Mouse (Mus musculus): ENCODE data around the gene Dnajb12.

Dnajb12 gene

GRCm38 (mm10) chr10:59915196-59915962, 36.0 kb downstream of the Dnajb12 start:
- in situ Hi-C loops (cut with MboI, MseI), result no loop called here

DNA sequence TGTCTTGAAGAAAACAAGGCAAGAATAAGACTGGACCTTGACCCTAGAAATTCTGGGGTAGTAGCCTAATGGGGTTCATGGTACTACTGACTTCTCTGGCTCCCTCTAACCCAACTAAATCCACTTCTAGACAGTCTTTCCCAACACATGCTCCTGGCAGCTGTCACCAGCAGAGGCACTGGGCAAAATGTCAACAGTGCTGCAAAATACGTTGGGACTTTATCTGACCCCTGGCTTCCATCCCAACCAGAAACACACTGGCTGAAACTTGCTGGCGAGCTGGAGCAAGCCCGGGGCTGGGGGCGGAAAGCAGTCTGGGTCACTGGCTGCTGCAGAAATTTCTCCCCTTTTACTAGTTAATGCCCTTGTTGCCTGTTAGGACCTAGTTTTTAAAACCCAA, 36.8 kb downstream of the Dnajb12 start:
- in situ Hi-C loops (cut with MboI, MseI), result no loop called here

DNA sequence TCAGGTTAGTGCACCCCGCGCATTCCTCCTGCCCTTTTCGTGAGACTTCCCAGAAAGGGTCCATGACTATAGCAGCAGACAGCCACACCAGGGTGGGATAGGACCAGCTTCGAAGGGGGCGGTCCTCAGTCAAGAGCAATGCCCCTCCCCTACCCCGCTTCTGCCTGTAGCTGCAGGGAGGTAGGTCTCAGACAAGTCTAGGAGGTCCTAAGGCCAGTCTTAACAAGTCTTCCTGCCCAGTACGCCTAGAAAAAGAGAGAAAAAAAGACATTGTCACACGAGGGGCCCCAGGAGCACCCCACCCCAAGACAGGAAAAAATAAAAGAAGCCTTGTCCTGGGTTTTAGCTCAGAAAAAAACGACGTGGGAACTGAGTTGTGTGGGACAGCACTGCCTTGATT, 37.3 kb downstream of the Dnajb12 start:
- in situ Hi-C loops (cut with MboI, MseI), result no loop called here

- in situ Hi-C loops (cut with MboI, MseI), result no loop called here
These were observed 38.8 kb downstream of the Dnajb12 start for GRCm38 (mm10) chr10:59918111-59918510.

DNA sequence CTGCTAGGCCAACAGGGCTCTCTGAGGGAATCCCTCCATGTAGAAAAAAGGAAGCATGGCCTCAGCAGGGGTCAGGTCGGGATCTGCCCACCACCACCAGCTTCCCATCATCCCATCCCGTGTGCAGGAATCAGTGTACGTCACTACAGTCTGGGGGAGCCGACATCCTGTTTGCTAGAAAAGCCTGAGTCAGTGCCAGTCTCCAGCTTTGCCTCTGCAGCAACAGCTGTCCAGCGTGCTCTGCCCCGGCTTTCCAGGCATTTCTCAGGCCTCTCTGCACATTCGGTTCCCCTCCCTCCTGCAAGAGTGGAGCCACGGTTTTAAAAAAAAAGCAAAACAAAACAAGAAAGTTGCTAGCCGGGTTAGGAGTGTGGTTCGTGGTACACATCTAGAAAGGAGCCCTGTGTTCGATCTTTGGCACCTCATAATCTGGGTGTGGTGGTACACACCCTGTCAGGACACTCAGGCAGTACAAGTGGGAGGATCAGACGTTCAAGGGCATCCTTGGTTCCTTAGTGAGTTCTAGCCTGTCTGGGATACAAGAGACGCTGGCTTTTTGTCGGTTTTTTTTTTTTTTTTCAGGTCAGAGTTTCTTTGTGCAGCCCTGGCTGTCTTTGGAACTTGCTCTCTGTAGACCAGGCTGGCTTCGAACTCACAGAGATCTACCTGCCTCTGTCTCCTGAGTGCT, 40.3 kb downstream of the Dnajb12 start:
- in situ Hi-C loops (cut with MboI, MseI), result no loop called here

DNA sequence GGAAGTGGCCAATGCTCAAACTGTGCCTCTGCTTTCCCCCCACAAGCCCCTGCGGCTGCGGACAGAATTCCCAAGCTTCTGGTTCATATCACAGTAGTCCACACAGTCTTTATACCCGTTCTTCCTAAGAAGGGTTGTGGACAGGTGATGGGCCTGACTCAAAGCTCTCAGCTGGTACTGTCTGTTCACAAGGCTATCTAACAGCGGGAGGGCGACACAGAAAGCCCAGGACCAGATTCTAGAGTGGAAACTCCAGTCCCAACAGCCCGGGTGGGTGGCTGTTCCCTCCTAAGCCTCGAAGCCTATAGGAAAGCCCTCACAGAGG, 41.1 kb downstream of the Dnajb12 start:
- in situ Hi-C loops (cut with MboI, MseI), result no loop called here

- in situ Hi-C loops (cut with MboI, MseI), result no loop called here
These were observed 41.7 kb downstream of the Dnajb12 start for GRCm38 (mm10) chr10:59920810-59921681.

- in situ Hi-C loops (cut with MboI, MseI), result no loop called here
These were observed 44.1 kb downstream of the Dnajb12 start for GRCm38 (mm10) chr10:59923493-59923892.

GRCm38 (mm10) chr10:59924305-59924704, 44.9 kb downstream of the Dnajb12 start:
- in situ Hi-C loops (cut with MboI, MseI), result no loop called here

DNA sequence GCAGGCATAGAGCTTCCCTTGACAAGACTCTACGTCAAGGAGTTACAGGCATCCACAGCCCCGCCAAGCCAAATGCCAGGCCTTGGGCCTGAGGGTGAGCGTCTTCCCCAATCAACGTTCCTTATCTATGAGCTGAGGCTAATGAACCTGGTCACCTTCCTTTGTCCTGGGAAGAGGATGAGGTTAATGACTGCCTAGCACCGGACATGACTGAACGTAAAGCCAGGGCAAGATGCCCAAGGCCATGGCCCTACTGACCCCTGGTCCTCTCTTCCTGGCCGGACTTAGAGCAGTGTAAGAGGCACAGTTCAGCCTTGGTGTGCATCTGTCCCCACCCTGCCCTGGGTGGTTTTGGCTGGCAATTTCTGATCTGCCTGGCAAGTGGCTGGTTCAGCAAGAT, 49.8 kb downstream of the Dnajb12 start:
- in situ Hi-C loops (cut with MboI, MseI), result no loop called here

GRCm38 (mm10) chr10:59930996-59931395, 51.6 kb downstream of the Dnajb12 start:
- in situ Hi-C loops (cut with MboI, MseI), result no loop called here

GRCm38 (mm10) chr10:59932521-59932920, 53.2 kb downstream of the Dnajb12 start:
- in situ Hi-C loops (cut with MboI, MseI), result no loop called here

DNA sequence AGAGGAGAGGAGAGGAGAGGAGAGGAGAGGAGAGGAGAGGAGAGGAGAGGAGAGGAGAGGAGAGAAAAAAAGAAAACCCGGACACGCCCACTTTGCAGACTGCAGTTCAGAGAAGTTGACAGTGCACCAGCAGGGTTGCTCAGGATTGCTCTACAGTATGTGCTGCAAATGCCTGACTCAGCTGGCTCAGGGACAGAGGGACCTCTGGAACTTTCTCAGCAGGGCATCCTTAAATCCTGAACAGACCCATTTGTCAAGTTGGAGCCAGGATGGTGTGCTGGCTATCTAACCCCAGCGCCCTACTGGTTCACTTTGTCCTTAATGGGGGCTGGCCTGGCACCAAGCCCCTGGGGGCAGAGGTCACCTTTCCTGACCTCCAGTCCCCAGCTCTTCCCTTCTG, 54.7 kb downstream of the Dnajb12 start:
- in situ Hi-C loops (cut with MboI, MseI), result no loop called here

DNA sequence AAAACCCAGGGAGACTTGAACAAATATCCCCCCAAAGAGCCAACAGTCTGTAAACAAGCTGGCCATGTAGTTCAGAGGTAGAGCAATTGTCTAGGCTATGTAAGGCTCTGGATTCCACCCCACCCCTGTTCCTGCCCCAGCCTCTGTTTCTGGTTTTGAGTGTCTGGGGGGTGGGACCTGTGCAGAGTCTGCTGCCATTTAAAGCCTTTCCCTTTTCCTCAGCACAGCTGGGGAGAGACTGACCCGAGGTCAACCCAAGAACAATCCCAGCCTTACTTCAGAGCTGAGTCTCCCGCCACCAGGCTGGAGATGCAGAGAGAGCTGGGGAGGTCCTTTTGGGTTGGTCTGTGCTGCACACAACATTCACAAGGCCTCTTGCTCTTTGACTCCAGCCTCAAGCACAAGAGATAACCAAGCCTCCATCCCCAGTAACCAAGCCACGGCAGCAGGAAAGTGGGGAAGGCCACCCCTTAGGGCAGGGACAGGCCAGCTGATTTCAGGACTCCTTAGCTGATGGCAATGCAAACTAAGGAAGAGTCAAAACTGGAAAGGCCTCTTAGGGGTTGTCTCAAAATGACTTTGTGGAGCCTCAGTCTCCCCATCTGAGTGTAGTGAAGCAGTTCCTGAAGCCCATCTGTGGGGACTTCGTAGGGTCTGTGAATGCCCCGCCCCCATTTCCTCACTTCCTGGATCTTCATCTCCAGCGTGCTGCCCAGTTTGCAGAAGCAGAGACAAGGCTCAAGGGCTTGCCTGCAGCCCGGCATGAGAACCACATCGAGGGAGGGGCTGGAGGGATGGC, 56.9 kb downstream of the Dnajb12 start:
- in situ Hi-C loops (cut with MboI, MseI), result loop anchor here (5.0 kb wide), 1 partner anchor 34 kb away; no protein-coding TSS in a partner anchor

- in situ Hi-C loops (cut with MboI, MseI), result loop anchor here (5.0 kb wide), 1 partner anchor 36 kb away; no protein-coding TSS in a partner anchor
These were observed 59.3 kb downstream of the Dnajb12 start for GRCm38 (mm10) chr10:59938662-59939061.

- in situ Hi-C loops (cut with MboI, MseI), result loop anchor here (5.0 kb wide), 1 partner anchor 37 kb away; no protein-coding TSS in a partner anchor
These were observed 59.7 kb downstream of the Dnajb12 start for GRCm38 (mm10) chr10:59939081-59939480.

- in situ Hi-C loops (cut with MboI, MseI), result no loop called here
These were observed 63.0 kb downstream of the Dnajb12 start for GRCm38 (mm10) chr10:59942281-59942846.

DNA sequence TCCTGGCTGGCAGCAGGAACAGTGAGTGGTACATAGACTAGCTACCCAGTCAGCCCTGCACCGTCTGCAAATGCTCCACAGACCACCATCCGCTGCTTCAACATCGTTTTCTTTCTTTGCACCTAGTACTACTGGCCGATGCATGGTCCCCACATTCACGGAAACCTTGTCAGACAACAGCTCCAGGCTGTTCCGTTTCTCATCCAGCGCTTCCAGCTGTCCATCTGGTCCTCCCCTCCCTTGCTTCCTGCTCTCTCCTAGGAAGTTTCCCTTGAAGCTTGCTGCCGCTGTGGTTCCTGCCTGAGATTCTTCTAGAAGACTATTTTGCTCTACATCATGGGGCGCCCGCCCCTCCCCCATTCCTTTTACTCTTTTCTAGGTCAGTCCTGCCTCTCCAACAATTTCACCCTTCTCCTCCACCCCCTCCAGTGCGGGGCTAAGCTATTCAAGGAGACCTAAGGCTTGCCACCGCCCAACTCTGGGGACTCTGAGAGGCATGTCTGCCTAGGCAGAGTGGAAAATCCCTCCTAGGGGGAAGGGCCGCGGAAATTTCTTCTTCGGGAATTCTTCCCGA, 63.6 kb downstream of the Dnajb12 start:
- in situ Hi-C loops (cut with MboI, MseI), result no loop called here

GRCm38 (mm10) chr10:59943421-59943989, 64.1 kb downstream of the Dnajb12 start:
- in situ Hi-C loops (cut with MboI, MseI), result no loop called here

DNA sequence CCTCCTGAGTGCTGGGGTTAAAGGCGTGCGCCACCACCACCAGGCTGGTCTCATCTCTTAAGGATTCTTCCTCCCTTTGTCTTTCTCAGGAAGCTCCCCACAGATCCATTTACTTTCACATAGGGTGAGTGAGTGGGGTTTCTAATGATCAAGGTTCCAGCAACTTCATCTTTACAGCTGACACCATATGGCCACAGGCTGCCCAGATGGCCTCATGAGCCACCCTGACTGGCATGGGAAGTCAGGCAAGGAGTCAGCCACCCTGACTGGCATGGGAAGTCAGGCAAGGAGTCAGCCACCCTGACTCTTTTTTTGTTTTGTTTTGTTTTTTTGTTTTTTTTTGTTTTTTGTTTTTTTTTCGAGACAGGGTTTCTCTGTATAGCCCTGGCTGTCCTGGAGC, 66.1 kb downstream of the Dnajb12 start:
- in situ Hi-C loops (cut with MboI, MseI), result no loop called here
